Mouse (Mus musculus) mature B cell (primary cell): ENCODE measurements around the gene Gm3371.
"Not testable (repeated sequence)": the region's sequence is repeated elsewhere in the genome, so short reads cannot be mapped to it uniquely, and the experiment has no call there.

Experiments used
- in situ Hi-C: fragments of 300-500 bp; cut with MboI; formaldehyde crosslinking; loops from 2 replicates; pipeline ENCODE4 v1.14.3; 2019

Gm3371 gene

GRCm38 (mm10) chr14:44410588-44410987, at the start of gene Gm3371:
Gene Gm3371 (minus strand): TSS chr14:44410688.
- in situ Hi-C loops, result not testable (repeated sequence)

- in situ Hi-C loops, result not testable (repeated sequence)
Measured at GRCm38 (mm10) chr14:44433335-44433734, 22.8 kb upstream of the Gm3371 start, which contains the start of gene Gm8232. Gene Gm8232 (plus strand): TSS chr14:44433635.

- in situ Hi-C loops, result not testable (repeated sequence)
Measured at GRCm38 (mm10) chr14:44384233-44384632, 26.3 kb downstream of the Gm3371 start.

GRCm38 (mm10) chr14:44365057-44365456, 45.4 kb downstream of the Gm3371 start, which contains the start of gene Gm8229:
Gene Gm8229 (plus strand): TSS chr14:44365357.
- in situ Hi-C loops, result not testable (repeated sequence)

GRCm38 (mm10) chr14:44362301-44362700, 48.2 kb downstream of the Gm3371 start:
- in situ Hi-C loops, result not testable (repeated sequence)

GRCm38 (mm10) chr14:44361416-44361815, 49.1 kb downstream of the Gm3371 start:
- in situ Hi-C loops, result not testable (repeated sequence)
